Mouse (Mus musculus): Measurements from ENCODE around the gene Gins2.

GRCm38 (mm10) chr8:120544155-120544554 is 44.9 kb downstream of the Gins2 start:
- TF ChIP-seq CTCF (IDR thresholded peaks at IDR 0.05; ENCODE audit: low read depth): no peak
- no peak for TF ChIP-seq EP300 (IDR thresholded peaks at IDR 0.05; ENCODE audit: low read depth)

All from liver, embryonic 14.5 days (tissue).